Comparison of ENCODE assay signal across 28 mouse cellular contexts in the genomic region with DNA sequence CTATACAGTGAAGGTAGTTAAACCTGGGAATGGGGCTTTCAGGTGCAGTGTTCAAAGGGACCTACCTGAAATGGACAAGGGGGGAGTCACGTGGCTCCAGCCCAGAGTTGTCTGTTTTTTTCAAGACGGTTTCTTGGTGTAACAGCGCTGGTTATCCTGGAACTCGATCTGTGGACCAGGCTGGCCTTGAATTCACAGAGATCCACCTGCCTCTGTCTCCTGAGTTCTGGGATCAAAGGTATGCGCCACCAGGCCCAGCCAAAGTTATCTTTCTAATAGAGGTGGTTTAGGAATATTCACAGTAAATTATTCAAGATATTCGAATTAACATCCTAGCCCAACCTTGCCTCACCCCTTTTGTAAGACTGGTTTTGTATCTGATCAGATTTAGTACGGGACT. TPM values are rescaled to one million over a fixed set of nuclear protein-coding genes. Genes with fewer than 3 reads are reported as not detected.
DNase-seq lines count a peak whose midpoint lies in the region; ATAC-seq and TF ChIP-seq lines count a peak whose summit lies in the region.
"Had no signal": no experiment of that assay in that cellular context is flagged by ENCODE, and none has a peak within 500 bp of the region (broad histone marks: within the 10 kb centered on the region; RNA-seq: fewer than 3 reads in every experiment).

No protein-coding gene starts in this region.

- TF ChIP-seq POLR2A in cortical plate, adult 2 months (IDR thresholded peaks at IDR 0.05; ENCODE audit: extremely low read depth, insufficient read depth, low read length) = no peak
- no peak for TF ChIP-seq POLR2A in olfactory bulb, adult 2 months (IDR thresholded peaks at IDR 0.05; ENCODE audit: insufficient read depth, low read depth, low read length)

- WGBS in neural tube, embryonic 11.5 days = 92% methylated on average over 7 of the region's 7 CpGs
- WGBS in neural tube, embryonic 15.5 days = 93% methylated on average over 7 of the region's 7 CpGs
- 95% methylated on average over 7 of the region's 7 CpGs for WGBS in olfactory bulb, adult 2 months

- no peak overlapping the region for H3K9ac ChIP-seq in neural tube, embryonic 11.5 days (ENCODE audit: low read length)
- H3K9ac ChIP-seq in neural tube, embryonic 15.5 days (replicated peaks) = no peak overlapping the region
- H3K9ac ChIP-seq: embryonic facial prominence, embryonic 13.5 days; forebrain, embryonic 12.5 days; forebrain, embryonic 15.5 days; heart, embryonic 13.5 days; hindbrain, embryonic 12.5 days; hindbrain, embryonic 15.5 days had no signal

- H3K27ac ChIP-seq in layer of hippocampus, adult 2 months = peak overlapping the region; percentile 85
- no peak overlapping the region for H3K27ac ChIP-seq in neural tube, embryonic 11.5 days (ENCODE audit: low read depth, low read length)
- no peak overlapping the region for H3K27ac ChIP-seq in neural tube, embryonic 15.5 days (replicated peaks)
- H3K27ac ChIP-seq in cortical plate, adult 2 months (ENCODE audit: insufficient read depth, low read length) = peak overlapping the region; percentile 58
- 0 out of 2 replicates have a peak overlapping the region, but pooled peaks have one; percentile 20 for H3K27ac ChIP-seq in olfactory bulb, adult 2 months (ENCODE audit: insufficient read depth, low read depth, low read length)
- H3K27ac ChIP-seq: embryonic facial prominence, embryonic 10.5 days; embryonic facial prominence, embryonic 13.5 days; forebrain, embryonic 12.5 days; forebrain, embryonic 15.5 days; heart, adult 2 months; heart, embryonic 10.5 days; heart, embryonic 13.5 days; hindbrain, embryonic 12.5 days; hindbrain, embryonic 15.5 days had no signal

- DNase-seq in layer of hippocampus, adult 2 months (ENCODE audit: low spot score in 2 of 2) = no peak
- DNase-seq in layer of hippocampus, adult 18-20 months (ENCODE audit: low spot score in 2 of 2) = no peak
- peak; percentile 2 for DNase-seq in neural tube, embryonic 11.5 days (ENCODE audit: low spot score)
- DNase-seq: adrenal gland, adult 2 months; adrenal gland, postnatal 14 days; cerebellum, adult 11 months; cerebellum, adult 8-10 months; embryo, embryonic 11 days; gastrocnemius, postnatal 25 days; heart, adult 2 months; heart, postnatal 14 days had no signal

- no peak for TF ChIP-seq CTCF in layer of hippocampus, adult 2 months (conservative IDR thresholded peaks at IDR 0.05)
- TF ChIP-seq CTCF in cortical plate, adult 2 months (IDR thresholded peaks at IDR 0.05; ENCODE audit: extremely low read depth, insufficient read depth, low read length) = no peak
- TF ChIP-seq CTCF in olfactory bulb, adult 2 months (IDR thresholded peaks at IDR 0.05; ENCODE audit: insufficient read depth, low read depth, low read length) = no peak

- no peaks in the 10 kb centered on the region for H3K4me1 ChIP-seq in neural tube, embryonic 11.5 days (ENCODE audit: control insufficient read depth, insufficient read depth, low read length)
- peaks cover 5% of the 10 kb centered on the region; the same call in 1 of the 2 replicates for H3K4me1 ChIP-seq in neural tube, embryonic 15.5 days
- peaks cover 2% of the 10 kb centered on the region; the same call in 1 of the 2 replicates for H3K4me1 ChIP-seq in cortical plate, adult 2 months (ENCODE audit: control insufficient read depth, insufficient read depth, low read length)
- peaks cover 3% of the 10 kb centered on the region; the same call in 1 of the 2 replicates for H3K4me1 ChIP-seq in olfactory bulb, adult 2 months (ENCODE audit: control insufficient read depth, insufficient read depth, low read length)
- H3K4me1 ChIP-seq: embryonic facial prominence, embryonic 13.5 days; heart, embryonic 10.5 days; heart, embryonic 13.5 days had no signal

- H3K4me2 ChIP-seq in neural tube, embryonic 11.5 days (ENCODE audit: low read depth) = no peak overlapping the region
- no peak overlapping the region for H3K4me2 ChIP-seq in neural tube, embryonic 15.5 days
- H3K4me2 ChIP-seq: embryonic facial prominence, embryonic 13.5 days; forebrain, embryonic 12.5 days; forebrain, embryonic 15.5 days; heart, embryonic 13.5 days; hindbrain, embryonic 12.5 days; hindbrain, embryonic 15.5 days had no signal

- H3K9me3 ChIP-seq in neural tube, embryonic 11.5 days (ENCODE audit: control insufficient read depth, low read length) = no peaks in the 10 kb centered on the region
- no peaks in the 10 kb centered on the region for H3K9me3 ChIP-seq in neural tube, embryonic 15.5 days (replicated peaks)
- H3K9me3 ChIP-seq: embryonic facial prominence, embryonic 10.5 days; embryonic facial prominence, embryonic 13.5 days; forebrain, embryonic 12.5 days; forebrain, embryonic 15.5 days; heart, embryonic 10.5 days; heart, embryonic 13.5 days; hindbrain, embryonic 12.5 days; hindbrain, embryonic 15.5 days had no signal

- no peaks in the 10 kb centered on the region for H3K27me3 ChIP-seq in neural tube, embryonic 11.5 days (ENCODE audit: control insufficient read depth, insufficient read depth, low read length)
- no peaks in the 10 kb centered on the region for H3K27me3 ChIP-seq in neural tube, embryonic 15.5 days (replicated peaks)
- H3K27me3 ChIP-seq: embryonic facial prominence, embryonic 13.5 days; forebrain, embryonic 12.5 days; forebrain, embryonic 15.5 days; heart, embryonic 13.5 days; hindbrain, embryonic 12.5 days; hindbrain, embryonic 15.5 days had no signal

- H3K4me3 ChIP-seq in layer of hippocampus, adult 2 months = no peak overlapping the region
- no peak overlapping the region for H3K4me3 ChIP-seq in neural tube, embryonic 11.5 days (ENCODE audit: low read depth, low read length)
- H3K4me3 ChIP-seq in neural tube, embryonic 15.5 days (replicated peaks) = no peak overlapping the region
- no peak overlapping the region for H3K4me3 ChIP-seq in cortical plate, adult 2 months (ENCODE audit: insufficient read depth, low read length)
- H3K4me3 ChIP-seq in olfactory bulb, adult 2 months (ENCODE audit: insufficient read depth, low read depth, low read length) = no peak overlapping the region
- H3K4me3 ChIP-seq: embryonic facial prominence, embryonic 10.5 days; embryonic facial prominence, embryonic 13.5 days; erythroblast, embryonic 14.5 days; forebrain, embryonic 12.5 days; forebrain, embryonic 15.5 days; heart, adult 2 months; heart, embryonic 10.5 days; heart, embryonic 13.5 days; hindbrain, embryonic 12.5 days; hindbrain, embryonic 15.5 days had no signal

- no peak for ATAC-seq in neural tube, embryonic 11.5 days (ENCODE audit: insufficient read depth, low FRiP score, low TSS enrichment)
- ATAC-seq in neural tube, embryonic 15.5 days (ENCODE audit: low FRiP score) = no peak
- ATAC-seq: CD4-positive, CD25-positive, alpha-beta regulatory T cell, adult 4 months; forebrain, embryonic 15.5 days had no signal

- peaks cover 5% of the 10 kb centered on the region; the same call in 1 of the 2 replicates for H3K36me3 ChIP-seq in neural tube, embryonic 11.5 days (ENCODE audit: control insufficient read depth, insufficient read depth, low read length)
- H3K36me3 ChIP-seq in neural tube, embryonic 15.5 days = peaks cover 51% of the 10 kb centered on the region

RNA-seq across cellular contexts. Expression of gene Tmem81, which starts 0.6 kb away (rescaled TPM):
- total RNA-seq in layer of hippocampus, adult 2 months (2021) = 1 to 10 TPM; 6.3 to 6.4 TPM
- total RNA-seq in layer of hippocampus, adult 18-20 months (2021) = 1 to 10 TPM; 5.3 to 6.3 TPM
- polyA plus RNA-seq in neural tube, embryonic 11.5 days (2014; fragmentation: Nextera tagmentation; extraction: Ambion mirVana) = 1.4 and 1.8 TPM in 2 replicates
- polyA plus RNA-seq in neural tube, embryonic 15.5 days (2015; fragmentation: Nextera tagmentation; extraction: Ambion mirVana) = 0.70 and 0.73 TPM in 2 replicates
- 5.4 and 5.8 TPM in 2 replicates for polyA plus RNA-seq in cortical plate, adult 2 months (2012; rRNA removed)
- polyA plus RNA-seq in olfactory bulb, adult 2 months (2012; ENCODE audit: insufficient read depth, insufficient read length, low replicate concordance, missing spikeins) = not detected in 2 replicates

RNA-seq across cellular contexts. Expression of gene Rbbp5, which starts 29.5 kb away (rescaled TPM):
- 10 to 100 TPM; 64.0 to 71.1 TPM for total RNA-seq in layer of hippocampus, adult 2 months (2021)
- total RNA-seq in layer of hippocampus, adult 18-20 months (2021) = 10 to 100 TPM; 66.1 to 77.7 TPM
- polyA plus RNA-seq in neural tube, embryonic 11.5 days (2014; fragmentation: Nextera tagmentation; extraction: Ambion mirVana) = 63.2 and 68.3 TPM in 2 replicates
- 42.6 and 42.8 TPM in 2 replicates for polyA plus RNA-seq in neural tube, embryonic 15.5 days (2015; fragmentation: Nextera tagmentation; extraction: Ambion mirVana)
- polyA plus RNA-seq in cortical plate, adult 2 months (2012; rRNA removed) = 53.8 and 54.1 TPM in 2 replicates
- polyA plus RNA-seq in olfactory bulb, adult 2 months (2012; ENCODE audit: insufficient read depth, insufficient read length, low replicate concordance, missing spikeins) = 138 TPM in 1 of 2 replicates, not detected in the other

RNA-seq across cellular contexts. Expression of gene Cntn2, which starts 36.4 kb away (rescaled TPM):
- 10 to 100 TPM; 71.8 to 73.9 TPM for total RNA-seq in layer of hippocampus, adult 2 months (2021)
- 10 to 100 TPM; 68.0 to 84.8 TPM for total RNA-seq in layer of hippocampus, adult 18-20 months (2021)
- 53.2 and 59.9 TPM in 2 replicates for polyA plus RNA-seq in neural tube, embryonic 11.5 days (2014; fragmentation: Nextera tagmentation; extraction: Ambion mirVana)
- polyA plus RNA-seq in neural tube, embryonic 15.5 days (2015; fragmentation: Nextera tagmentation; extraction: Ambion mirVana) = 17.7 and 22.1 TPM in 2 replicates
- 51.9 and 55.8 TPM in 2 replicates for polyA plus RNA-seq in cortical plate, adult 2 months (2012; rRNA removed)
- not detected in 2 replicates for polyA plus RNA-seq in olfactory bulb, adult 2 months (2012; ENCODE audit: insufficient read depth, insufficient read length, low replicate concordance, missing spikeins)
- total RNA-seq: adrenal gland, adult 2 months; gastrocnemius, adult 8-10 months; hematopoietic stem cell, adult 5-6 weeks; MEL had no signal
- polyA plus RNA-seq: C2C12; CD4-positive, CD25-positive, alpha-beta regulatory T cell, adult 4 months had no signal

Comparison
In these comparisons a context has a peak if more than half of its experiments do, and no peak if none do; other contexts are left out.
1. H3K27ac ChIP-seq: peak in layer of hippocampus, adult 2 months (single experiment), cortical plate, adult 2 months (single experiment) and olfactory bulb, adult 2 months (single experiment); none in neural tube, embryonic 11.5 days (single experiment) and neural tube, embryonic 15.5 days (single experiment).